Mouse (Mus musculus) midbrain, embryonic 14.5 days (tissue): ENCODE data around the gene Slc25a53. TPM values are rescaled to one million over a fixed set of nuclear protein-coding genes. Genes with fewer than 3 reads are reported as not detected.
A peak's percentile ranks its signal among the peaks of the same experiment; 100 is the strongest.
"Not testable (repeated sequence)": the region's sequence is repeated elsewhere in the genome, so short reads cannot be mapped to it uniquely, and the experiment has no call there.

Experiments used
- ATAC-seq: fragments of 200-750 bp; cut with Nextera tagmentation; 2 replicates; pipeline ENCODE4 v1.8.0; 2017; ENCODE audit warnings: moderate number of reproducible peaks, moderate library complexity; ENCODE audit not compliant: low FRiP score, low TSS enrichment
- DNase-seq: peaks from one replicate; pipeline ENCODE4 v3.0.0-alpha.2; 2015
- H3K27ac ChIP-seq: fragments of 300-500 bp; sonication (generic); replicated peaks from 2 replicates; pipeline ENCODE4 v1.5.1; 2014; ENCODE audit warnings: mild to moderate bottlenecking, low read depth, low read length, moderate library complexity
- H3K27me3 ChIP-seq: fragments of 300-500 bp; sonication (generic); 2 replicates; pipeline ENCODE4 v1.6.1; 2014; ENCODE audit warnings: low read length, control low read depth, mixed read lengths; ENCODE audit not compliant: control insufficient read depth, insufficient read depth
- H3K36me3 ChIP-seq: fragments of 300-500 bp; sonication (generic); 2 replicates; pipeline ENCODE4 v1.6.1; 2014; ENCODE audit warnings: low read length, control low read depth; ENCODE audit not compliant: control insufficient read depth, insufficient read depth
- H3K4me1 ChIP-seq: fragments of 300-500 bp; sonication (generic); 2 replicates; pipeline ENCODE4 v1.6.1; 2014; ENCODE audit warnings: mild to moderate bottlenecking, antibody characterized with exemption, low read length, control low read depth; ENCODE audit not compliant: control insufficient read depth, insufficient read depth
- H3K4me2 ChIP-seq: fragments of 300-500 bp; sonication (generic); 2 replicates; pipeline ENCODE4 v1.6.1; 2014; ENCODE audit warnings: mild to moderate bottlenecking, low read length, moderate library complexity
- H3K4me3 ChIP-seq: fragments of 300-500 bp; sonication (generic); replicated peaks from 2 replicates; pipeline ENCODE4 v1.5.1; 2014; ENCODE audit warnings: low read depth, low read length
- H3K9ac ChIP-seq: fragments of 300-500 bp; sonication (generic); replicated peaks from 2 replicates; pipeline ENCODE4 v1.6.1; 2014; ENCODE audit warnings: mild to moderate bottlenecking, low read length, moderate library complexity
- H3K9me3 ChIP-seq: fragments of 300-500 bp; sonication (generic); 2 replicates; pipeline ENCODE4 v1.6.1; 2016; ENCODE audit warnings: low read length, control low read depth, mixed read lengths; ENCODE audit not compliant: control insufficient read depth
- WGBS: fragments of 180-500 bp; shearing (Covaris S2); extraction: QIAGEN DNeasy Blood & Tissue Kit; methylation state at CpG from one replicate; pipeline ENCODE4 v1.1.7; 2014; 5-methylcytosine and 5-hydroxymethylcytosine counted together
- polyA plus RNA-seq: library from polyadenylated mRNA; unstranded; fragments of >200 nt; fragmentation: Nextera tagmentation; extraction: Ambion mirVana; gene quantifications from 2 replicates; pipeline ENCODE4 v1.2.1, GENCODE M21; 2014

Slc25a53 gene
- polyA plus RNA-seq, 1 experiment from 2014 or later, result 16.2 TPM

DNA sequence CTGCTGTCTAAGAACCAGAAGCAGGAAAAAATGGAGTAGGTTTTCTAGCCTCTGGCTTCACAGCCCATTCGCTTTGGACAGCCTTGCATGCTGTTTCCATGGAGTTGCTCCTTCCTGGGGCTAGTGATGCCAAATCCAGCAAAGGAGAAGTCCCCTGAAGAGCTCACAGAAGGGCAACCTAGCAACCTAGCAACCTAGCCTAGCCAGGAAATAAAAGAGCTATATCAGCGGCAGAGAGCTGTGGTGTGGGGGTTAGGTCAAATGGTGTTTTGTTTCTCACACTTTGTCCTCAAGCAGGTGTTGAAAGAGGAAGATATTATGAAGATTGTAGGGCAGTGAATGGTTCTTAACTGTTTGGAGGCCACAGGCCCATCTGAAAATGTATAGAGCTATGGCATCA, 46.8 kb downstream of the Slc25a53 start:
- 44% methylated on average over 2 of the region's 2 CpGs for WGBS
- H3K27me3 ChIP-seq, result no peaks in the 10 kb centered on the region
- peak overlapping the region; percentile 52 for H3K4me2 ChIP-seq
- no peak overlapping the region for H3K27ac ChIP-seq
- H3K9me3 ChIP-seq, result no peaks in the 10 kb centered on the region
- no peak overlapping the region for H3K4me3 ChIP-seq
- no peak overlapping the region for H3K9ac ChIP-seq
- H3K36me3 ChIP-seq, result no peaks in the 10 kb centered on the region
- peak; percentile 3 for DNase-seq
- peaks cover 8% of the 10 kb centered on the region; the same call in 1 of the 2 replicates for H3K4me1 ChIP-seq
- no peak for ATAC-seq

DNA sequence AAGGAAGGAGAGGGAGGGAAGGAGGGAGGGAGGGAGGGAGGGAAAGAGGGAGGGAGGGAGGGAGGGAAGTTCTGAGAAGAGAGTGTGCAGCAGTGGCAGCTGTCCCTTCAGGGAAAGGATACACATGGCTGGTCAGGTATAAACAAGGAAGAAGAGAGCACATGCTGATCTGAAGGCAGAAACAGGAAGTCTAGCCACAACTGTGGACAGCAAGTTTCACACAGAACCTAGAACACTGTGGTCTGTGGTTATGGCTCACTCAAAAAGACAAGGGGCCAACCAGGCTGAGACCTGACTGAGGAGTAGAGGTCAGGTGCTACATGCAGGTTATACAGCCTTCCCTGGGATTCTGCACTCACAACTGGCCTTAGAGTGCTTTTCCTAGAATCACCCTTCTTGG, 52.1 kb downstream of the Slc25a53 start:
- no peak overlapping the region for H3K27ac ChIP-seq
- H3K4me1 ChIP-seq, result no peaks in the 10 kb centered on the region
- no peak overlapping the region for H3K4me3 ChIP-seq
- ATAC-seq, result no peak
- no peaks in the 10 kb centered on the region for H3K9me3 ChIP-seq
- H3K36me3 ChIP-seq, result no peaks in the 10 kb centered on the region
- DNase-seq, result no peak
- H3K4me2 ChIP-seq, result no peak overlapping the region
- H3K27me3 ChIP-seq, result no peaks in the 10 kb centered on the region
- H3K9ac ChIP-seq, result no peak overlapping the region

DNA sequence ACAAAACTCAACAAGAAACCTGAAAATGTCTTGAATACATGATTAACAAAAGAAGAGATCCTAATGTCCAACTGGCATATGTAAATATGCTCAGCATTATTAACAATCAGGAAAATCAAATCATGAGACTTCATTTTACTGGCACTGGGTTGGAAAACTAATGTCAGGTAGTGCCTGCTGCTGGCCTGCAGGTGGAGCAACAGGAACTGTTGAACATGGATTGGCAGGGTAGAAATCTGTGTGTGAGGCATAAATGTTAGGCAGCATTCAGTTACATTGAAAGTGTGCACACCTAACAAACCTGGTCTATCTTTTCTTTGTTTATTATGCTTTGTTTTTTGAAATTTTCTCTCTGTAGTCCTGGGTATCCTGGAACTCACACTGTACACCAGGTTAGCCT, 59.5 kb downstream of the Slc25a53 start:
- no peak overlapping the region for H3K9ac ChIP-seq
- DNase-seq (peak; percentile 39), ATAC-seq (no peak)
- H3K9me3 ChIP-seq, result no peaks in the 10 kb centered on the region
- no peaks in the 10 kb centered on the region for H3K36me3 ChIP-seq
- H3K4me3 ChIP-seq, result no peak overlapping the region
- no peak overlapping the region for H3K4me2 ChIP-seq
- no peaks in the 10 kb centered on the region for H3K27me3 ChIP-seq
- no peak overlapping the region for H3K27ac ChIP-seq
- no peaks in the 10 kb centered on the region for H3K4me1 ChIP-seq

DNA sequence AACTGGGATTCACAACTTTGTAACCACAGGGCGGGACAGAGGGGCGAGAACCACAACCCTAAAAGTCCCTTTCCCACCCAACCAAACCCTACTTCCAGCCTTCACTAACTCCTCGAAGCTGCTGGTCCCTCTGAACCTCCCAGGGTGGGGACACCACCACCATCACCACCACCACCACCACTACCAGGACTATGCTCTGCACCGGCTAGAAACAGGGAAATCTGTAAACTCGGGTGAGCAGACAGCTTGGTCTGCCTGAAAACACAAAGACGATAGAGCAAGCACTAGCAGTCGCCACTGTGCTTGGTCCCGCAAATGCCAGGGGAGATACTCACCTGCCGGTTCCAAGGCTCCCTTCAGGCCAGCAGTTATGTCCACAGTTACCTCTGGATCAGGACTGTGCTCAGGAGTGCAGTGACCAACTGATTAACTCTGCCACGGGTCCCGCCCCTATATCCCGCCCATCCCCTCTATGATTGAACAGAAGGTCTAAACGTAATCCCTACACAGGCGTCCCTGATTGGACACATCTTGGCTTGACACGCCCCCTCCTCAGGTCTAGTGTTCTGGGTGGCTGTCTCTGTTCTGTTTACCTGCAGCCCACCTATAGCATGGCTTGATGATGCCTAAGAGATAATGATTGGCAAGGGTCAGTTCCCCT, 61.5 kb downstream of the Slc25a53 start, which contains the start of the genes Tmsb15l and Tmsb15b1:
Tmsb15l (minus strand) TSS at position 446 of the 661 bp plus-strand sequence.
Tmsb15b1 (minus strand) TSS at position 451 of the 661 bp plus-strand sequence.
- Histone ChIP-seq H3K9me3 (no peaks in the 10 kb centered on the region), H3K4me1 (no peaks in the 10 kb centered on the region), H3K27me3 (no peaks in the 10 kb centered on the region), H3K9ac (peak within 1 kb of the TSS; percentile 46; the same call in 1 of the 2 replicates), H3K27ac (no peak within 1 kb of the TSS), H3K4me2 (peak within 1 kb of the TSS; percentile 55), H3K36me3 (no peaks in the 10 kb centered on the region), H3K4me3 (peak within 1 kb of the TSS; percentile 42)
- DNase-seq, result peak; percentile 86
- peak; percentile 100 for ATAC-seq
- WGBS, result 29% methylated on average over 15 of the region's 15 CpGs

DNA sequence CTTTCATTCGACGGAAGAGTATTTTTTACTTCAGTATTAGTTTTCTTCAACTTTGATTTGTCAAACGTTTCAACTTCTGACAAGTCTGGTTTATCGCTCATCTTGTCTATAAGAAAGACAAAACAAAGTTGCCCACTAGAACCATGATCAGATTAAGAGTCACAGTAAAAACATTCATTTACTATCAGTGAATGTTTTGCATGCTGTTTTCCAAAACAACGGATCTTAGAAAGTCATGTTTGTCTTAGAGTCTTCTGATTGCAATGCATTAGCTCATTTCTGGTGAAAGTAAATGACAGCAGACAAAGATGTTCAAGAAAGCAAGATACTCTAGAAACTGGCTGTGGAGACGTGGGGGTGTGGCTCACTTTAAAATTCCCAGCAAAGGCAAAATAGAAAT, 62.7 kb downstream of the Slc25a53 start, which contains the start of gene Tmsb15b2:
Tmsb15b2 (minus strand) TSS at position 101 of the 400 bp plus-strand sequence.
- ATAC-seq, H3K9me3 ChIP-seq, H3K27ac ChIP-seq, DNase-seq, H3K36me3 ChIP-seq, H3K27me3 ChIP-seq, H3K4me1 ChIP-seq: not testable (repeated sequence)
- Histone ChIP-seq H3K4me3 (peak within 1 kb of the TSS; percentile 42), H3K9ac (peak within 1 kb of the TSS; percentile 46; the same call in 1 of the 2 replicates), H3K4me2 (peak within 1 kb of the TSS; percentile 55)
- WGBS, result 88% methylated on average over 6 of the region's 6 CpGs

DNA sequence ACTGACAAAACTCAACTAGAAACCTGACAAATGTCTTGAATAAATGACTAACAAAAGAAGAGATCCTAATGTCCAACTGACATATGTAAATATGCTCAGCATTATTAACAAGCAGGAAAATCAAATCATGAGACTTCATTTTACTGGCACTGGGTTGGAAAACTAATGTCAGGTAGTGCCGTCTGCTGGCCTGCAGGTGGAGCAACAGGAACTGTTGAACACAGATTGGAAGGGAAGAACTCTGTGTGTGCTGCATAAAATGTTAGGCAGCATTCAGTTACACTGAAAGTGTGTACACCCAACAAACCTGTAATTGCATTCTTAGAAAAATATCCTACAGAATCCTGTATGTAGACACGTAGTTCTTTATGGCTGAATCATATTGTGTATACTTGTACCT, 78.4 kb downstream of the Slc25a53 start:
- no peaks in the 10 kb centered on the region for H3K36me3 ChIP-seq
- no peak overlapping the region for H3K4me2 ChIP-seq
- no peaks in the 10 kb centered on the region for H3K4me1 ChIP-seq
- WGBS, result 30% methylated on average over 2 of the region's 2 CpGs
- ATAC-seq (no peak), DNase-seq (peak; percentile 62)
- no peak overlapping the region for H3K9ac ChIP-seq
- no peak overlapping the region for H3K27ac ChIP-seq
- no peaks in the 10 kb centered on the region for H3K27me3 ChIP-seq
- H3K9me3 ChIP-seq, result no peaks in the 10 kb centered on the region
- H3K4me3 ChIP-seq, result no peak overlapping the region

DNA sequence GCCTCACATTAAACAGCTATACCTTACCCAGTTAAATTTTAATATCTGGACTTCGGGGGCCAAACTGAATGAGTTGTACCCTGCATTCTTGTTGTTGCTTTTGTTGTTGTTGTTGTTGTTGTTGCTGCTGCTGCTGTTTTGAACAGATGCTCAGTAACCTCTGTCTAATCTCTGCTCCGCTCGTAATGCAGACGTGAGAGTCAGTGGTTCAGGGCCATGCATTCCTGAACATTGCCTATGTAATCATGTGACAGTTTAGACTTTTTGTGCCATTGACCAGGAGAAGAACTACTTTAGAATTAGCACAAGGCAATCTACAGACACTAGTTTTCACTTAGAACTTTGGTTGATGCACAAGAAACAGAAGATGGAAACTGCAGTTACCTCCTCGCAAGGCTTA, 79.8 kb downstream of the Slc25a53 start:
- H3K36me3 ChIP-seq, H3K27ac ChIP-seq, H3K4me1 ChIP-seq, H3K27me3 ChIP-seq, H3K9me3 ChIP-seq, DNase-seq: not testable (repeated sequence)
- WGBS, result 56% methylated on average over 5 of the region's 5 CpGs
- Histone ChIP-seq H3K4me3 (peak overlapping the region; percentile 37; the same call in 1 of the 2 replicates), H3K9ac (0 out of 2 replicates have a peak overlapping the region, but pooled peaks have one; percentile 12), H3K4me2 (peak overlapping the region; percentile 48)
- 0 out of 2 replicates have a peak, but pooled peaks have one; percentile 4 for ATAC-seq

DNA sequence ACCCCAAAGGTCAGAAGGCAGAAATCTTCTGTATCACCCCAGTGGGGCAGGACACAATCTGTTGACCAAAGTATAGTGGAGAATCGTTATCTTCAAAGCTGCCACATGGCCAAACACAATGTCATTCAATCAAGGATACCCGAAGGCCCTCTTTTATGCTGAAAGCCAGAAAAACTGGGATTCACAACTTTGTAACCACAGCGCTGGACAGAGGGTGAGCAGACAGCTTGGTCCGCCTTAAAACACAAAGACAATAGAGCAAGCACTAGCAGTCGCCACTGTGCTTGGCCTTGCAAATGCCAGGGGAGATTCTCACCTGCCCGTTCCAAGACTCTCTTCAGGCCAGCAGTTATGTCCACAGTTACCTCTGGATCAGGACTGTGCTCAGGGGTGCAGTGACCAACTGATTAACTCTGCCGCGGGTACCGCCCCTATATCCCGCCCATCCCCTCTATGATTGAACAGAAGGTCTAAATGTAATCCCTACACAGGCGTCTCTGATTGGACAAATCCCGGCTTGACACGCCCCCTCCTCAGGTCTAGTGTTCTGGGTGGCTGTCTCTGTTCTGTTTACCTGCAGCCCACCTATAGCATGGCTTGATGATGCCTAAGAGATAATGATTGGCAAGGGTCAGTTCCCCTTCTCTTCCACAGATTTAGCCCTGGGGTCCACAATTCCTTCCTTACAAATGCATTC, 80.4 kb downstream of the Slc25a53 start:
- not testable (repeated sequence) for H3K27ac ChIP-seq, H3K4me1 ChIP-seq, H3K27me3 ChIP-seq, H3K36me3 ChIP-seq, H3K9me3 ChIP-seq
- Histone ChIP-seq H3K4me3 (peak overlapping the region; percentile 37), H3K9ac (peak overlapping the region; percentile 26; the same call in 1 of the 2 replicates), H3K4me2 (peak overlapping the region; percentile 48)
- ATAC-seq (peak; percentile 99), DNase-seq (peak; percentile 84)
- 31% methylated on average over 13 of the region's 13 CpGs for WGBS
